Mouse (Mus musculus) heart, embryonic 14.5 days (tissue): Measurements from ENCODE around the gene Hacd4. TPM values are rescaled to one million over a fixed set of nuclear protein-coding genes. Genes with fewer than 3 reads are reported as not detected.

Experiments used
- ATAC-seq: fragments of 200-750 bp; cut with Nextera tagmentation; 2 replicates; pipeline ENCODE4 v1.8.0; 2017; ENCODE audit warnings: low read depth, moderate TSS enrichment; ENCODE audit not compliant: insufficient number of reproducible peaks, insufficient read depth, low FRiP score
- H3K27ac ChIP-seq, 2 experiments: fragments of 200-500 bp in 1 of 2; fragments of 300-500 bp in 1 of 2; sonication (generic) in 1 of 2; replicated peaks in 1 of 2; 2 replicates each; pipeline ENCODE4 v1.5.1; 2012 to 2014; ENCODE audit warnings: low read depth in 2 of 2, low read length in 2 of 2, control low read depth in 1 of 2, mild to moderate bottlenecking in 1 of 2, mixed read lengths in 1 of 2; ENCODE audit not compliant: control insufficient read depth in 1 of 2, insufficient read depth in 1 of 2
- H3K27me3 ChIP-seq: fragments of 300-500 bp; sonication (generic); 2 replicates; pipeline ENCODE4 v1.6.1; 2014; ENCODE audit warnings: mild to moderate bottlenecking, low read length, control low read depth; ENCODE audit not compliant: control insufficient read depth, insufficient read depth
- H3K36me3 ChIP-seq: fragments of 300-500 bp; sonication (generic); 2 replicates; pipeline ENCODE4 v1.6.1; 2014; ENCODE audit warnings: mild to moderate bottlenecking, control low read depth, low read length, mixed read lengths; ENCODE audit not compliant: control insufficient read depth, insufficient read depth
- H3K4me1 ChIP-seq, 2 experiments: fragments of 200-500 bp in 1 of 2; fragments of 300-500 bp in 1 of 2; sonication (generic) in 1 of 2; 2 replicates each; pipeline ENCODE4 v1.6.1; 2012 to 2014; ENCODE audit warnings: low read length in 2 of 2, control low read depth in 1 of 2, mixed read lengths in 1 of 2; ENCODE audit not compliant: control insufficient read depth in 2 of 2, insufficient read depth in 2 of 2
- H3K4me2 ChIP-seq: fragments of 300-500 bp; sonication (generic); 2 replicates; pipeline ENCODE4 v1.6.1; 2014; ENCODE audit warnings: mild to moderate bottlenecking, low read length
- H3K4me3 ChIP-seq, 2 experiments: fragments of 200-500 bp in 1 of 2; fragments of 300-500 bp in 1 of 2; sonication (generic) in 1 of 2; 2 replicates each; pipeline ENCODE4 v1.5.1; 2012 to 2014; ENCODE audit warnings: low read length in 2 of 2, mild to moderate bottlenecking in 2 of 2, control low read depth in 1 of 2, low read depth in 1 of 2, moderate library complexity in 1 of 2; ENCODE audit not compliant: control insufficient read depth in 1 of 2, insufficient read depth in 1 of 2
- H3K9ac ChIP-seq: fragments of 300-500 bp; sonication (generic); 2 replicates; pipeline ENCODE4 v1.6.1; 2014; ENCODE audit warnings: mild to moderate bottlenecking, low read length
- H3K9me3 ChIP-seq: fragments of 300-500 bp; sonication (generic); 2 replicates; pipeline ENCODE4 v1.6.1; 2016; ENCODE audit warnings: low read length, control low read depth; ENCODE audit not compliant: control insufficient read depth
- WGBS: fragments of 180-500 bp; shearing (Covaris S2); extraction: QIAGEN DNeasy Blood & Tissue Kit; methylation state at CpG from one replicate; pipeline ENCODE4 v1.1.7; 2014; 5-methylcytosine and 5-hydroxymethylcytosine counted together
- polyA plus RNA-seq: library from polyadenylated mRNA; unstranded; fragments of >200 nt; fragmentation: Nextera tagmentation; extraction: Ambion mirVana; gene quantifications from 2 replicates; pipeline ENCODE4 v1.2.1, GENCODE M21; 2014

The Hacd4 gene
- polyA plus RNA-seq = 9.7 and 12.3 TPM in 2 replicates

DNA sequence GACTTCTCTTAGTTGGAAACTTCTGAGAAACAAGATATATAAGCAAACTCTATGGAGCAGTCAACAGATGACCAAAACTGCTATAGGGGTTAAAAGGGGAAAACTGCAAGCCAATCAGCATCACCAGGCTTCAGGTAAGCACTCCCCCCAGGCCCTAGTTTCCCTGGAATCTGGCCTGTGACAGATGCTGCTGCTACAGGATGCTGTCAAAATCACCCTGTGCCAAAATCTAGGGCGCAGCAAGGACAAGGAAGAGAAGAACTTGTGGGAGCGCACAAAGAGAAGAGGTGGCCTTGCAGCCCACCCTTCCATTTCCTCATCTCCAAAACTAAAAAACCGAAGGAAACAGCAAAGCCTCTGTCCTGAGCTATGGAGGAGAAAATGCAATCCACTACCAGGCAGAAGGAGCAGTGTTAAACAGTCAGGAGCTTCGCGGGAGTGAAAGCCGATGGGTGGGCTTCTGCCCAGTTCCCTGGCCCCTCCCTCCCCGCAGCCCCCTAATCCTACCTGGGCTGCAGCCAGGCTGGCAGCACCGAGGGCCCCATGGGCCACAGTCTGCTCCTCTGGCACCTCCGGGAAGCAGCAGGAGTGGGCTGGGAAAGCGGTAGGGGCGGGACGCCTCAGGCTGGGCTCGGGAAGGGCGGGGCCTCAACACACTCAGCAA is at the start of gene Hacd4:
Hacd4 (minus strand) TSS at position 603 of the 664 bp plus-strand sequence.
- H3K9me3 ChIP-seq = no peaks in the 10 kb centered on the region
- H3K4me3 ChIP-seq = peak within 1 kb of the TSS; percentile 46 to 48
- 0 out of 4 replicates have a peak within 1 kb of the TSS, but pooled peaks of 1 of the 2 experiments have one; percentile 2 for H3K27ac ChIP-seq
- no peaks in the 10 kb centered on the region for H3K27me3 ChIP-seq
- peak; percentile 80 for ATAC-seq
- peak within 1 kb of the TSS; percentile 71 for H3K4me2 ChIP-seq
- H3K36me3 ChIP-seq = no peaks in the 10 kb centered on the region
- peak within 1 kb of the TSS; percentile 67 for H3K9ac ChIP-seq
- WGBS = 4% methylated on average over 13 of the region's 14 CpGs
- H3K4me1 ChIP-seq = peaks cover 6 to 17% of the 10 kb centered on the region in 2 experiments; a peak in 2 of 4 replicates

DNA sequence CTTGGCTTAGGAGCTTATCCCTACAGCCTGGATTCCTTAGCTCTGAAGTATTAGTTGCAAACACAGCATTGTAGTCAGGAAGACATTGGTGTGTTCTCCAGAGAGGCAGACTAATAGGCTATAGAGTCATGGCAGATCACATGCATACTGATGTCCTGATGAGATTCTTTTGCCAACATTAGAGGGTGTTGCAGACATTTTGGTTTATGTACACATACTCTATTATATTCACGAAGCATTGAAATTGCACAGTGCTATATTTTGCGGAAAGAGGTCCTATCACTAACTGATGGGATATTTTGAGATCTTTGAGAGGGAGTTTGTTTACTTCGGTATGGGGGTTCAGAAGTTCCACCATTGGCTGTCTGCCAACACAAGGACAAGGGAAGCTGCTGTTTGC is 49.4 kb upstream of the Hacd4 start:
- Histone ChIP-seq H3K36me3 (no peaks in the 10 kb centered on the region), H3K4me2 (no peak overlapping the region), H3K27me3 (no peaks in the 10 kb centered on the region), H3K4me3 (no peak overlapping the region), H3K27ac (no peak overlapping the region), H3K4me1 (no peaks in the 10 kb centered on the region), H3K9me3 (no peaks in the 10 kb centered on the region), H3K9ac (no peak overlapping the region)
- ATAC-seq = no peak
- 62% methylated on average over 3 of the region's 3 CpGs for WGBS

DNA sequence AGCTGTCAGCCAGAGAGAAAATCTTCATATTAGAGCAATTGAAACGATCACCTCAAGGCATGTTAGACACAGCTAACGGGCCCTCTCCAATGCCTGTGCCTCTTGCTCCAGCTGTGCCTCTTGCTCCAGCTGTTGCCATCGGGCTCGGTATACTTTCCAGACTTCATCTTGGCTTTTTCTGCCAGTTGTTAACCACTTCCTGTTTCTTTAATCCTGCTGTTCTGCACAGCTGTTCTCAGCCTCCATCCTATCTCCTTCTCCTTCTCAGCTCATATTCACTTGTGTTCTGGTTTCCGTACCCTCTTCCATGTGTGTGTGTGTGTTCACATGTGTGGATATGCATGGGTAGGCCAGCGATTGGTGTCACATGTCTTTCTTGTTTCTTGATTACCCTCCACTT is 41.4 kb upstream of the Hacd4 start:
- ATAC-seq = no peak
- Histone ChIP-seq H3K9ac (no peak overlapping the region), H3K4me2 (no peak overlapping the region), H3K27me3 (no peaks in the 10 kb centered on the region), H3K4me1 (peaks cover 7 to 10% of the 10 kb centered on the region in 2 experiments), H3K36me3 (no peaks in the 10 kb centered on the region), H3K4me3 (no peak overlapping the region), H3K27ac (no peak overlapping the region), H3K9me3 (no peaks in the 10 kb centered on the region)
- 69% methylated on average over 6 of the region's 6 CpGs for WGBS

DNA sequence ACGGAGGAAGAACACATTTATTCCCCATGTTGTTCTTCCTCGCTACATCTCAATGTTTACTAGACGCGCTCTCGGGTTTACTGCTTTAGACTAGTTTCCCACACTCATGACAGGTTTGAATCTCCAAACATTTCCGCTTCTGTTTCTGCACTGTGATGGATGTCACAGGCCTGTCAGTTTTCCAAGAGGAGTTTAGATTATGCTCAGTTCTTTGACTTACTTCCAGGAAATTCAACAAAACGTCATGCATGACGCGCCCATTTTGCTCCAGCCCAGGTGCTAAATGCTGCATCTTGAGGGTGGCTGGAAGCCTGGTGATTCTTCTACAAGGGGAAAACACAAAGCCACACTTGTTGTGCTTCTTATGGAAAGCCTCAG is 40.1 kb upstream of the Hacd4 start:
- no peak overlapping the region for H3K9ac ChIP-seq
- no peak for ATAC-seq
- no peaks in the 10 kb centered on the region for H3K36me3 ChIP-seq
- H3K4me1 ChIP-seq = peaks cover 7 to 10% of the 10 kb centered on the region in 2 experiments
- H3K4me3 ChIP-seq = no peak overlapping the region
- H3K27me3 ChIP-seq = no peaks in the 10 kb centered on the region
- no peaks in the 10 kb centered on the region for H3K9me3 ChIP-seq
- no peak overlapping the region for H3K27ac ChIP-seq
- H3K4me2 ChIP-seq = no peak overlapping the region
- WGBS = 85% methylated on average over 9 of the region's 9 CpGs

DNA sequence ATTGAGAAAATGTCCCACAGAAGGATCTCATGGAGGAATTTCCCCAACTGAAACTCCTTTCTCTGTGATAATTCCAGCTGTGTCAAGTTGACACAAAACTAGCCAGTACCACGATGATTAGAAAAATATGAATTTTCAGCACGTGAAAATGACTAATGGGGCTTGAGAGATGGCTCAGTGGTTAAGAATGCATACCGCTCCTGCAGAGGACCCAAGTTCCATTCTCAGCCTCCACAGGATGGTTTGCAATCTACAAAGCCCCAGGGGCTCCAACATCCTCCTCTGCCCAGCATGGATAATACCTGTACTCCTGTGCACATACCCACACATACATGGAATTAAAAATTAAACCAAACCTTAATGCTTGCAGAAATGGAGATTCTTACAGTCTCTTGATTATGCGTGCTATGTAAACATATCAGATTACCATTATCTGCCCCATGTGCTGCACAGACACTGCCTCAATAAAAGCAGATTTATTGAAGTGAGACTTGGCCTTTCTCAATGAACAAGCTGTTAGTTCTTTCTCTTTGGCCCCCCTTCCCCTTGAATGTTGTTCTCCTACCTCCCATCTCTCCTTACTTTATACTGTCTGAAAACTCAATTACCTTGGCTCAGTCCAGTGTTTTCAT is 39.6 kb upstream of the Hacd4 start:
- Histone ChIP-seq H3K4me1 (peaks cover 7 to 10% of the 10 kb centered on the region in 2 experiments), H3K9me3 (no peaks in the 10 kb centered on the region), H3K9ac (no peak overlapping the region), H3K27ac (no peak overlapping the region), H3K4me3 (no peak overlapping the region), H3K4me2 (no peak overlapping the region), H3K36me3 (no peaks in the 10 kb centered on the region), H3K27me3 (no peaks in the 10 kb centered on the region)
- WGBS = 71% methylated on average over 4 of the region's 4 CpGs
- no peak for ATAC-seq

DNA sequence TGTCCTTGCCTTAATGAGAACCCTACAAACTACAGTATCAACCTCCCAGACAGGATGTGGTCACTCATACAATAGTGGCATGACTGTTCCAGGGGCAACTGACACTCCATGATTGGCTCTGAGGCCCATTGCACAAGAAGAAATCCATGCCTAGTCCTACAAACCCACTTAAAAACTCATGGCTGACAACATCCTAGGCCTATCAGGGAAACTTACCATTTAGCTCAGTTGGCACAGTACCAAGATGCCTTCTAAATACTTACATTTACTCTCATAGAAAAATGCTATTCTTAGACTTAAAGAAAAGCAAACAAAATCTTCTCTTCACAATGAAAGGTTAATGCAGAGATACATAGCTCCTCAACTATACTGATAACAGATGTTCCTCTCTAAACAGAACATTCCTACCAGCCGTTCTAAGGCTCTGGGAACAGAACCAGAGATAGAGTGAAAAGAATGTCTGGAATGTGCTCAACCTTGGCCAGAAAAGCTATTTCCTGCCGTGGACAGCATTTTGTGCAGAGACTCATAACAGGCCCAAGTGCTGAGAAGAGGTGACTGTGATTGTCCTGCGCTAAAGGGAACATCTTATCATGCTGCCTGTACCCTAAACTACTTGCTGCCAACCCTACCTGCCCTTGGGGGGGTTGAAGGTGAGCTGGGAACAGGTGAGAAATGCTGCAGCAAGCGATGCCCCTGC is 37.9 kb upstream of the Hacd4 start:
- no peak overlapping the region for H3K4me2 ChIP-seq
- no peak overlapping the region for H3K9ac ChIP-seq
- WGBS = 19% methylated on average over 4 of the region's 4 CpGs
- no peaks in the 10 kb centered on the region for H3K36me3 ChIP-seq
- no peaks in the 10 kb centered on the region for H3K27me3 ChIP-seq
- ATAC-seq = peak; percentile 83
- peak overlapping the region; percentile 56 to 62 for H3K27ac ChIP-seq
- no peak overlapping the region for H3K4me3 ChIP-seq
- peaks cover 7 to 10% of the 10 kb centered on the region in 2 experiments for H3K4me1 ChIP-seq
- no peaks in the 10 kb centered on the region for H3K9me3 ChIP-seq

DNA sequence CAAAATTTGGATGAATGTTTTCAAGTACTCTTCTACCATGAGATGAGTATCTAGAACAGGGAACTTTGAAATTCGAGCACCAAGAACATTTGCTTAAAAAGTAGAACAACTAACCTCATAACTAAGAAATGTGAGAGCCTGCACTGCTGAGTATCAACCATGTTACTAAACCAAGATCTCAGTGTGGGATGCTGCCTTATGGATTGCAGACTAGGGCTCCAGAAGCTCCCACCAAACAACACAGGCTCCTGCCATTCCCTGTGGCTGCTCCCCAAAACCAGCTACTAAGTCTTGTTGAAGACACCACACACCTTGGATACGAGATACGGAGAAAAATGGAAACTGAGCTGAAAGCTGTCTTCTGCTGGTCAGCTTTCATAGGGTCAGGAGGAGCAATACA is 37.4 kb upstream of the Hacd4 start:
- Histone ChIP-seq H3K4me2 (no peak overlapping the region), H3K27ac (peak overlapping the region; percentile 10 to 62), H3K36me3 (no peaks in the 10 kb centered on the region), H3K27me3 (no peaks in the 10 kb centered on the region), H3K9ac (no peak overlapping the region), H3K4me3 (no peak overlapping the region), H3K9me3 (no peaks in the 10 kb centered on the region), H3K4me1 (peaks cover 7 to 10% of the 10 kb centered on the region in 2 experiments)
- WGBS = 85% methylated on average over 3 of the region's 3 CpGs
- ATAC-seq = no peak
